Mouse (Mus musculus) lung, postnatal 0 days (tissue): ENCODE results near the gene Trmt10a. TPM values are rescaled to one million over a fixed set of nuclear protein-coding genes. Genes with fewer than 3 reads are reported as not detected.

ENCODE experiments used
- ATAC-seq: fragments of 200-750 bp; cut with Nextera tagmentation; 2 replicates; pipeline ENCODE4 v1.8.0; 2017; ENCODE audit warnings: moderate library complexity
- DNase-seq: peaks from one replicate; pipeline ENCODE4 v3.0.0-alpha.2; 2016; ENCODE audit warnings: low spot score
- H3K27ac ChIP-seq: fragments of 300-500 bp; sonication (generic); 2 replicates; pipeline ENCODE4 v1.5.1; 2014; ENCODE audit warnings: antibody characterized with exemption, mild to moderate bottlenecking, low read length, mixed read lengths
- H3K27me3 ChIP-seq: fragments of 300-500 bp; sonication (generic); replicated peaks from 2 replicates; pipeline ENCODE4 v1.6.1; 2014; ENCODE audit warnings: low read length, mixed read lengths; ENCODE audit not compliant: insufficient read depth
- H3K36me3 ChIP-seq: fragments of 300-500 bp; sonication (generic); 2 replicates; pipeline ENCODE4 v1.6.1; 2014; ENCODE audit warnings: low read length, mixed read lengths; ENCODE audit not compliant: insufficient read depth
- H3K4me1 ChIP-seq: fragments of 300-500 bp; sonication (generic); 2 replicates; pipeline ENCODE4 v1.6.1; 2014; ENCODE audit warnings: antibody characterized with exemption, low read depth, low read length, mixed read lengths; ENCODE audit not compliant: insufficient read depth
- H3K4me2 ChIP-seq: fragments of 300-500 bp; sonication (generic); replicated peaks from 2 replicates; pipeline ENCODE4 v1.6.1; 2014; ENCODE audit warnings: low read depth, mild to moderate bottlenecking, low read length, moderate library complexity, mixed read lengths
- H3K4me3 ChIP-seq: fragments of 300-500 bp; sonication (generic); 2 replicates; pipeline ENCODE4 v1.5.1; 2014; ENCODE audit warnings: low read depth, low read length
- H3K9ac ChIP-seq: fragments of 300-500 bp; sonication (generic); replicated peaks from 2 replicates; pipeline ENCODE4 v1.6.1; 2014; ENCODE audit warnings: low read depth, mild to moderate bottlenecking
- H3K9me3 ChIP-seq: fragments of 300-500 bp; sonication (generic); 2 replicates; pipeline ENCODE4 v1.6.1; 2016; ENCODE audit warnings: low read length, mixed read lengths
- CTCF ChIP-seq: IDR thresholded peaks from 2 replicates; pipeline ENCODE4 v1.5.1; 2016; ENCODE audit warnings: antibody characterized with exemption, mild to moderate bottlenecking
- EP300 ChIP-seq: IDR thresholded peaks from 2 replicates; pipeline ENCODE4 v1.6.1; 2016; ENCODE audit warnings: antibody characterized with exemption, mild to moderate bottlenecking, control low read depth
- WGBS: fragments of 180-500 bp; shearing (Covaris S2); extraction: QIAGEN DNeasy Blood & Tissue Kit; methylation state at CpG from one replicate; pipeline ENCODE4 v1.1.7; 2014; 5-methylcytosine and 5-hydroxymethylcytosine counted together
- polyA plus RNA-seq: library from polyadenylated mRNA; unstranded; fragments of >200 nt; fragmentation: Nextera tagmentation; extraction: Ambion mirVana; gene quantifications from 2 replicates; pipeline ENCODE4 v1.2.1, GENCODE M21; 2015

Trmt10a gene
- polyA plus RNA-seq, 1 experiment from 2014 or later = 6.4 TPM

DNA sequence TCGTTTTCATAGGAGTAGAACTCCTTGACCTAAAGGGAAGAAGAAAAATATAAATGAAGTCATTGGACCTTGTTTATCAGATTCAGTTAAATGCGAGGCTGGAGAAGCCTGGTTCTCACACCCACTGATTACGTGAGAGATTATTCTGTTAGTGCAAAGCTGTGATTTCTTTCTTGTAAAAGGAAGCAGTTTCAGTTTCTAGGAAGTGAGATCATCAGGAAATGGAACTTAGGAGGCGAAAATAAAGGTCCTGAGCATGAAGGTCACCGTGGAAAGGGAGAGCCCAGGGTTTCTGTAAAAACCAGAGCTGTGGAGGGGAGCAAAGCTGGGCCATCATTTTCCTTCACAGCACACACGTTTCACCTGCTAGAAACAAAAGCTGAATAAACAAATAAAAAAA lies 24.9 kb upstream of the Trmt10a start:
- ATAC-seq (no peak; the same call in 1 of the 2 replicates), DNase-seq (peak; percentile 33)
- Histone ChIP-seq H3K4me3 (no peak overlapping the region), H3K27ac (no peak overlapping the region), H3K36me3 (no peaks in the 10 kb centered on the region), H3K9me3 (no peaks in the 10 kb centered on the region), H3K4me1 (no peaks in the 10 kb centered on the region), H3K9ac (no peak overlapping the region), H3K4me2 (no peak overlapping the region; the same call in 1 of the 2 replicates), H3K27me3 (no peaks in the 10 kb centered on the region)
- WGBS = 47% methylated on average over 6 of the region's 6 CpGs
- TF ChIP-seq EP300 (no peak), CTCF (no peak)

DNA sequence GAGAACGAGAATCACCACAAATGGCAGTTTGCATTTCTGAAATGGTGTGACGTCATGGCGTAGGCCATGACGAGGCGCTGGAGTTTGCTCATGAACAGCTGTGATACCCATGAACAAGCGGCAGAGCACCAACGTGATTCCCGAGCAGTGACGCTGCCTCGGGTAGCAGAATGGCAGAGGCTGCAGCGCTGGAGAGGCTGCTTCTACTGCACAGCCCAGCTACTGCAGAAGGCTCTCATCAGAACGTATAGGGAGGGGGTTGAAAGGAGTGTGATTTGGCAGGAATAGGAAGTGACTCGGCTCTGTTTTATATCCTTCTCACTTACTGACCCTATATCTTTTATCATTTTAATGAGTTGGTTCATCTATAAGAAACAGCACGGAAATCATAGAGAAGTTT lies 24.4 kb upstream of the Trmt10a start:
- ATAC-seq = no peak
- DNase-seq = no peak

DNA sequence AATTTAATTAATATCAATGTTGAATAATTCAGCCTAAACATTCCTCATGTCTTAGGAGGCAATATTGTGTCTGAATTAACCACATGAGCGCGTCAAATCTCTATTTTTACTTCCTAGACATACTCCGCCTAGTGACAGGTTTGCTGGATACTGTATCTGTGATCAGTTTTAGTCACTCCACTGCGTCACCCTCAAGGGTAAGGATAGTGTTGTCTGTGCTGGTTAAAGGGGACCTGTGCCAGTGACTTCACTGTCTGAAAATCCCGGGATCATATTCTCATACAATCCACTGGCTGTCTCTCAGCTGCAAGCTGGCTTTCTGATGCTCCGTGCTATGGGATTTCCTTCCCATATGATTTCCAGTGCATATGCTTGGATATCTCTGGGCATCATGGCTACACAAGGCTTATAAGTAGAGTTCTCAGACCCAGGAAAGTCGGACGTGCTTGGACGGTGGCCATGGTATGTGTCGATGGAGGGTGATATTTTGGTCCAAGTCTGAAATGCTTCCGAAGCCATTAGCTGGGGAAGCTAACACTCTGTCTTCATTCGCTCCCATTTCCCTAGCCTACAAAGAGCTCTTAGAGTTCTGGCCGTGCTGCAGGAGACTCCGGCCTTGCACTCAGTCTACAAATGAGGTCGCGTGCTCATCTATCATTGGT lies 23.7 kb upstream of the Trmt10a start:
- TF ChIP-seq CTCF = no peak
- TF ChIP-seq EP300 = no peak
- Histone ChIP-seq H3K27ac (no peak overlapping the region), H3K27me3 (no peaks in the 10 kb centered on the region), H3K4me3 (no peak overlapping the region), H3K9ac (no peak overlapping the region), H3K36me3 (no peaks in the 10 kb centered on the region), H3K4me1 (no peaks in the 10 kb centered on the region), H3K9me3 (no peaks in the 10 kb centered on the region), H3K4me2 (no peak overlapping the region)
- ATAC-seq (no peak), DNase-seq (no peak)
- 79% methylated on average over 16 of the region's 16 CpGs for WGBS

More for the DNA sequence above, 24.4 kb upstream of the Trmt10a start:
- Histone ChIP-seq H3K27ac (no peak overlapping the region), H3K9ac (no peak overlapping the region), H3K4me2 (no peak overlapping the region; the same call in 1 of the 2 replicates), H3K27me3 (no peaks in the 10 kb centered on the region), H3K4me1 (no peaks in the 10 kb centered on the region), H3K36me3 (no peaks in the 10 kb centered on the region), H3K4me3 (no peak overlapping the region), H3K9me3 (no peaks in the 10 kb centered on the region)
- no peak for TF ChIP-seq CTCF
- 61% methylated on average over 14 of the region's 14 CpGs for WGBS

DNA sequence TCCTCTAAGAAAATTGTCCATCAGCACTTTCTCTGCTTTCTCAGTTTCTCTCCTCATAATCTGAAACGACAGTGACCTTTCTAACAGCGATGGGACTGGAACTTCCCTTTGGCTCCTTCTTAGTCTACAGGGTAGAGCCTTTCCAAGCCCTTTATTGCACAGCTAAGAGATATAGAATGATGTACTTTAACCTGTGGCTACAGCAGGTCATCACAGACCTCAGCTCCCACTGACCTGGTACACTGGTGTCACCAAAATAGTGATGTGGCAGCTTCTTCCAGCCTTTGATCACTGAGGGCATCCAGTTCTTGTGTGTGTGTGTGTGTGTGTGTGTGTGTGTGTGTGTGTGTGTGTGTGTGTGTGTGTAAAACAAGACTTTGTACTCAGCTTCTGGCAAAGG lies 21.8 kb upstream of the Trmt10a start:
- Histone ChIP-seq H3K27ac (no peak overlapping the region), H3K9me3 (no peaks in the 10 kb centered on the region), H3K27me3 (no peaks in the 10 kb centered on the region), H3K4me3 (no peak overlapping the region), H3K36me3 (no peaks in the 10 kb centered on the region), H3K4me1 (no peaks in the 10 kb centered on the region), H3K9ac (no peak overlapping the region), H3K4me2 (no peak overlapping the region)
- WGBS = 85% methylated on average over 2 of the region's 2 CpGs
- no peak for ATAC-seq
- TF ChIP-seq CTCF = no peak
- TF ChIP-seq EP300 = no peak
- DNase-seq = no peak

DNA sequence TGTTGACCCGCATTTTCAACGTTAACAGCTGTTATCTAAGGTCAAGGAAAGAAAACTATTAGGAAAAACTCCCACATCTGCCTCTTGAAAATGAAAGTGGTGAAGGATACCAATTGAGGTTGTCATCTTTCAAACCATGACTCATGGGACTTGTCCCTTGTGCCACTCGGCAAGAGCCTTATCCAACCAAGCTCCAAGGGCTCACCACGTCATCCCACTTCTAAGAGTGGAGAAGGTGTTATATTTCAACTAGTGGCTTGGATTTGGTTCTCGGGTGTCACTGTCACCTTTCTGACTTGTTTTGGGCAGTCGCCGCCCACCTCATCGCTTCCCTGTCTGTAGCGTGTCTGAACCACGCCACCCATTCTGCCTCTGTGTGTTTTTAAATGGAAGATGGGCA lies 19.4 kb upstream of the Trmt10a start:
- no peak overlapping the region for H3K9ac ChIP-seq
- no peaks in the 10 kb centered on the region for H3K36me3 ChIP-seq
- no peaks in the 10 kb centered on the region for H3K27me3 ChIP-seq
- H3K27ac ChIP-seq = no peak overlapping the region
- H3K4me2 ChIP-seq = no peak overlapping the region
- no peaks in the 10 kb centered on the region for H3K4me1 ChIP-seq
- ATAC-seq (no peak), DNase-seq (no peak)
- TF ChIP-seq CTCF (no peak), EP300 (no peak)
- no peak overlapping the region for H3K4me3 ChIP-seq
- H3K9me3 ChIP-seq = no peaks in the 10 kb centered on the region
- 70% methylated on average over 10 of the region's 10 CpGs for WGBS

DNA sequence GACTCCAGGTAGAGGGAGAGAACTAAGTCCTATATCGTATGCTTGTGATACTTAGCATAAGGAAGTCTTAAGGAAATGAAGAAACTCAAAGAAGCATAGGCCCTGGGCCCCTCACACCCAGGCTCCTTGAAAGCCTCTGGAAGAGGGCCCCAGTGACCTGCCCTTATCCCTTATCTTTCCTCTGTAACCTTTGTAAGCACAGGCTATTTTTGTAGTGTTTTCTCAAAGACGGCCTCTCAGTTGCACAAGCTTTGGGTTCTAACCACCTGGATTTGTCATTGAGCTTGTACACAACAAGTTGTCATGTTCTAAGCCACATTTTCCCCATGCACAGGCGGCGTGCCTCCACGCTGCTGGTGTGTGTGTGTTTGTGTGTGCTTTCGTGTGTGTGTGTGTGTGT lies 14.1 kb upstream of the Trmt10a start:
- no peak for DNase-seq
- H3K36me3 ChIP-seq = no peaks in the 10 kb centered on the region
- no peak overlapping the region for H3K4me2 ChIP-seq
- WGBS = 76% methylated on average over 6 of the region's 6 CpGs
- no peak for ATAC-seq
- no peaks in the 10 kb centered on the region for H3K9me3 ChIP-seq
- no peak overlapping the region for H3K27ac ChIP-seq
- no peaks in the 10 kb centered on the region for H3K27me3 ChIP-seq
- H3K9ac ChIP-seq = no peak overlapping the region
- H3K4me1 ChIP-seq = no peaks in the 10 kb centered on the region
- H3K4me3 ChIP-seq = no peak overlapping the region
- TF ChIP-seq EP300 (no peak), CTCF (no peak)

DNA sequence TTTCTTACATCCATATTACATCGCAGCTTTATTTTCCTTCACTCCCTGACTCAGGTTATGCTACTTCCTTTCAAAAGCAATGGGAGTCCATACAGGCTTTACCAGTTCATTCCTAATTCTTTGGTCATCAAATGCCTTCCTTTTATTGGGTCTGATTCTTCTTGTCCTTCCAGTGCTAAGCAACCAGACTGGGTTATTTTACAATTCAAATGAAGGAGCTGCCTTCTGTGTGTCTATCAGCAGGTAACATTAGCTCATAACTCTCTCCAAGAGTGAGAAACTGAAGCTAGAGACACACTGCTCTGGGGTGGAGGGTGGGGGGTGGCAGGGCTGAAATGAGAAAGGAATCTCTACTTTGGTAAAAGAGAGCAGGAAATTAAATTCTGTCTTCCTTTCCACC lies 12.6 kb upstream of the Trmt10a start:
- ATAC-seq = no peak
- Histone ChIP-seq H3K9ac (no peak overlapping the region), H3K36me3 (no peaks in the 10 kb centered on the region), H3K9me3 (no peaks in the 10 kb centered on the region), H3K27ac (no peak overlapping the region), H3K4me3 (no peak overlapping the region), H3K4me2 (no peak overlapping the region), H3K27me3 (no peaks in the 10 kb centered on the region), H3K4me1 (no peaks in the 10 kb centered on the region)
- DNase-seq = no peak
- 74% methylated on average over 1 of the region's 1 CpGs for WGBS
- TF ChIP-seq CTCF (no peak), EP300 (no peak)
